Mouse (Mus musculus) liver, embryonic 16.5 days (tissue): Measurements from ENCODE around the gene Polrmt. TPM values are rescaled to one million over a fixed set of nuclear protein-coding genes. Genes with fewer than 3 reads are reported as not detected.
"Not testable (repeated sequence)": the region's sequence is repeated elsewhere in the genome, so short reads cannot be mapped to it uniquely, and the experiment has no call there.

Experiments used
- ATAC-seq: fragments of 200-750 bp; cut with Nextera tagmentation; 2 replicates; pipeline ENCODE4 v1.8.0; 2017; ENCODE audit warnings: low read depth, mild to moderate bottlenecking, moderate number of reproducible peaks, moderate library complexity
- H3K27ac ChIP-seq: fragments of 300-500 bp; sonication (generic); 2 replicates; pipeline ENCODE4 v1.5.1; 2014; ENCODE audit warnings: mild to moderate bottlenecking, low read length
- H3K27me3 ChIP-seq: fragments of 300-500 bp; sonication (generic); 2 replicates; pipeline ENCODE4 v1.6.1; 2014; ENCODE audit warnings: low read depth, low read length, mixed read lengths; ENCODE audit not compliant: control insufficient read depth, insufficient read depth
- H3K36me3 ChIP-seq: fragments of 300-500 bp; sonication (generic); 2 replicates; pipeline ENCODE4 v1.6.1; 2014; ENCODE audit warnings: mild to moderate bottlenecking; ENCODE audit not compliant: control insufficient read depth, insufficient read depth
- H3K4me1 ChIP-seq: fragments of 300-500 bp; sonication (generic); 2 replicates; pipeline ENCODE4 v1.6.1; 2014; ENCODE audit warnings: low read depth, low read length, mixed read lengths; ENCODE audit not compliant: control insufficient read depth
- H3K4me2 ChIP-seq: fragments of 300-500 bp; sonication (generic); 2 replicates; pipeline ENCODE4 v1.6.1; 2014; ENCODE audit warnings: low read depth, low read length, mixed read lengths
- H3K4me3 ChIP-seq: fragments of 300-500 bp; sonication (generic); 2 replicates; pipeline ENCODE4 v1.5.1; 2014; ENCODE audit warnings: low read depth, mild to moderate bottlenecking, low read length
- H3K9ac ChIP-seq: fragments of 300-500 bp; sonication (generic); 2 replicates; pipeline ENCODE4 v1.6.1; 2014; ENCODE audit warnings: low read depth, low read length
- H3K9me3 ChIP-seq: fragments of 300-500 bp; sonication (generic); replicated peaks from 2 replicates; pipeline ENCODE4 v1.6.1; 2016; ENCODE audit warnings: low read length; ENCODE audit not compliant: control insufficient read depth
- WGBS: fragments of 180-500 bp; shearing (Covaris S2); extraction: QIAGEN DNeasy Blood & Tissue Kit; methylation state at CpG from one replicate; pipeline ENCODE4 v1.1.7; 2014; ENCODE audit not compliant: insufficient replicate concordance; 5-methylcytosine and 5-hydroxymethylcytosine counted together
- polyA plus RNA-seq: library from polyadenylated mRNA; unstranded; fragments of >200 nt; fragmentation: Nextera tagmentation; extraction: Ambion mirVana; gene quantifications from 2 replicates; pipeline ENCODE4 v1.2.1, GENCODE M21; 2015

The Polrmt gene
- polyA plus RNA-seq, 1 experiment from 2014 or later: 13.4 TPM

GRCm38 (mm10) chr10:79766508-79767325 lies 20.3 kb upstream of the Polrmt start, which contains the start of gene Rnf126:
Gene Rnf126, minus strand, starts transcription at chr10:79766952.
- Histone ChIP-seq H3K27me3 (no peaks in the 10 kb centered on the region), H3K27ac (peak within 1 kb of the TSS; percentile 88), H3K4me1 (peaks cover 27% of the 10 kb centered on the region), H3K4me2 (peak within 1 kb of the TSS; percentile 84), H3K9me3 (no peaks in the 10 kb centered on the region), H3K36me3 (peaks cover 4% of the 10 kb centered on the region), H3K9ac (peak within 1 kb of the TSS; percentile 93), H3K4me3 (peak within 1 kb of the TSS; percentile 95)
- under 1% methylated on average over 96 of the region's 101 CpGs for WGBS
- peak; percentile 91 for ATAC-seq

GRCm38 (mm10) chr10:79766001-79766507 lies 19.7 kb upstream of the Polrmt start:
- H3K27me3 ChIP-seq: no peaks in the 10 kb centered on the region
- H3K9me3 ChIP-seq: no peaks in the 10 kb centered on the region
- peak overlapping the region; percentile 95 for H3K4me3 ChIP-seq
- peak overlapping the region; percentile 84 for H3K4me2 ChIP-seq
- peak overlapping the region; percentile 93 for H3K9ac ChIP-seq
- peaks cover 27% of the 10 kb centered on the region for H3K4me1 ChIP-seq
- H3K36me3 ChIP-seq: peaks cover 11% of the 10 kb centered on the region
- WGBS: 6% methylated on average over 16 of the region's 16 CpGs
- H3K27ac ChIP-seq: peak overlapping the region; percentile 88; the same call in 1 of the 2 replicates
- ATAC-seq: no peak

GRCm38 (mm10) chr10:79765228-79765745 lies 18.9 kb upstream of the Polrmt start:
- ATAC-seq: no peak
- Histone ChIP-seq H3K9me3 (no peaks in the 10 kb centered on the region), H3K27ac (0 out of 2 replicates have a peak overlapping the region, but pooled peaks have one; percentile 14), H3K36me3 (peaks cover 16% of the 10 kb centered on the region), H3K9ac (peak overlapping the region; percentile 93), H3K4me3 (peak overlapping the region; percentile 95), H3K27me3 (no peaks in the 10 kb centered on the region), H3K4me2 (peak overlapping the region; percentile 84), H3K4me1 (peaks cover 27% of the 10 kb centered on the region)
- WGBS: 68% methylated on average over 2 of the region's 2 CpGs

- ATAC-seq: no peak
- Histone ChIP-seq H3K4me3 (no peak overlapping the region), H3K4me2 (no peak overlapping the region), H3K4me1 (peaks cover 27% of the 10 kb centered on the region), H3K9me3 (no peaks in the 10 kb centered on the region), H3K27ac (no peak overlapping the region), H3K9ac (no peak overlapping the region), H3K36me3 (peaks cover 18% of the 10 kb centered on the region), H3K27me3 (no peaks in the 10 kb centered on the region)
- 63% methylated on average over 7 of the region's 7 CpGs for WGBS
Measured at GRCm38 (mm10) chr10:79764234-79764633, 17.9 kb upstream of the Polrmt start.

GRCm38 (mm10) chr10:79762875-79763274 lies 16.5 kb upstream of the Polrmt start:
- no peaks in the 10 kb centered on the region for H3K9me3 ChIP-seq
- H3K4me3 ChIP-seq: no peak overlapping the region
- no peak overlapping the region for H3K4me2 ChIP-seq
- WGBS: 75% methylated on average over 3 of the region's 3 CpGs
- H3K36me3 ChIP-seq: peaks cover 31% of the 10 kb centered on the region
- H3K27ac ChIP-seq: no peak overlapping the region
- H3K9ac ChIP-seq: no peak overlapping the region
- H3K4me1 ChIP-seq: peaks cover 25% of the 10 kb centered on the region
- no peak for ATAC-seq
- no peaks in the 10 kb centered on the region for H3K27me3 ChIP-seq

- H3K4me2 ChIP-seq: no peak overlapping the region
- ATAC-seq: no peak
- H3K4me3 ChIP-seq: no peak overlapping the region
- H3K36me3 ChIP-seq: peaks cover 34% of the 10 kb centered on the region
- no peak overlapping the region for H3K27ac ChIP-seq
- no peak overlapping the region for H3K9ac ChIP-seq
- WGBS: 82% methylated on average over 11 of the region's 11 CpGs
- H3K27me3 ChIP-seq: no peaks in the 10 kb centered on the region
- peaks cover 15% of the 10 kb centered on the region for H3K4me1 ChIP-seq
- no peaks in the 10 kb centered on the region for H3K9me3 ChIP-seq
Measured at GRCm38 (mm10) chr10:79760603-79761143, 14.3 kb upstream of the Polrmt start.

GRCm38 (mm10) chr10:79759675-79760074 lies 13.3 kb upstream of the Polrmt start:
- Histone ChIP-seq H3K36me3 (peaks cover 34% of the 10 kb centered on the region), H3K4me1 (peaks cover 12% of the 10 kb centered on the region)
- 68% methylated on average over 1 of the region's 1 CpGs for WGBS
- not testable (repeated sequence) for H3K4me3 ChIP-seq, ATAC-seq, H3K9ac ChIP-seq, H3K27ac ChIP-seq, H3K9me3 ChIP-seq, H3K27me3 ChIP-seq, H3K4me2 ChIP-seq

- ATAC-seq: no peak
- H3K4me2 ChIP-seq: no peak overlapping the region
- no peaks in the 10 kb centered on the region for H3K27me3 ChIP-seq
- no peaks in the 10 kb centered on the region for H3K9me3 ChIP-seq
- H3K27ac ChIP-seq: no peak overlapping the region
- WGBS: 78% methylated on average over 24 of the region's 24 CpGs
- H3K9ac ChIP-seq: no peak overlapping the region
- peaks cover 30% of the 10 kb centered on the region for H3K36me3 ChIP-seq
- peaks cover 7% of the 10 kb centered on the region for H3K4me1 ChIP-seq
- H3K4me3 ChIP-seq: no peak overlapping the region
Measured at GRCm38 (mm10) chr10:79756660-79757059, 10.3 kb upstream of the Polrmt start.

GRCm38 (mm10) chr10:79755854-79756253 lies 9.5 kb upstream of the Polrmt start:
- H3K27ac ChIP-seq: no peak overlapping the region
- H3K4me2 ChIP-seq: no peak overlapping the region
- no peak for ATAC-seq
- H3K4me1 ChIP-seq: peaks cover 7% of the 10 kb centered on the region
- H3K9me3 ChIP-seq: no peaks in the 10 kb centered on the region
- no peaks in the 10 kb centered on the region for H3K27me3 ChIP-seq
- no peak overlapping the region for H3K9ac ChIP-seq
- WGBS: 74% methylated on average over 3 of the region's 3 CpGs
- H3K36me3 ChIP-seq: peaks cover 22% of the 10 kb centered on the region
- H3K4me3 ChIP-seq: no peak overlapping the region
